Mouse (Mus musculus): ENCODE data around the gene Cst12. TPM values are rescaled to one million over a fixed set of nuclear protein-coding genes. Genes with fewer than 3 reads are reported as not detected.
"Not testable (repeated sequence)": the region's sequence is repeated elsewhere in the genome, so short reads cannot be mapped to it uniquely, and the experiment has no call there.

Gene Cst12
- polyA plus RNA-seq (2014; fragmentation: Nextera tagmentation; extraction: Ambion mirVana): 0.36 and 0.49 TPM in 2 replicates

DNA sequence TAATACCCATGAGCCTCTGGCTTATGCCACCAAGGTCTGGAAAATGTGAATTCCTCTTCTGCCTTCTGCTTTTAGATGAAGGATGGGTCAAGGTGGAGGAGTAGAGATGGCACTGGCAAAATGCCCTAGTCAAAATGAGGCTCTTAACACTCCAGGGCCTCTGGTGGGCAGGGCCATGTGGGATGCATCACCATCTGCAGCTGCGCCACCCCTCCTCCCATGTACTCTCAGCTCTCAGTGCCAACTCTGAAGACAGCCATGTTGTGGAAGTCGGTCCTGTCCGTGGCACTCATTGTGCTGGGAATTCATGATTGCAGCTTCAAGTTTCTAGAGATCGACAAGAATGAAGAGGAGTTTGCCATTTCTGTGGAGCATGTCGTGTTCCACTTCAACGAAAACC lies at the start of gene Cst12:
TSS of gene Cst12 (plus strand) at position 220 of the 400 bp plus-strand sequence.
- Histone ChIP-seq H3K9me3 (ENCODE audit: control insufficient read depth, low read length) (no peaks in the 10 kb centered on the region), H3K9ac (ENCODE audit: low read length) (no peak within 1 kb of the TSS), H3K4me2 (ENCODE audit: low read length) (no peak within 1 kb of the TSS), H3K27ac (ENCODE audit: low read depth) (no peak within 1 kb of the TSS), H3K27me3 (replicated peaks; ENCODE audit: control insufficient read depth, insufficient read depth, low read length) (no peaks in the 10 kb centered on the region), H3K4me3 (ENCODE audit: low read depth, low read length) (no peak within 1 kb of the TSS), H3K4me1 (replicated peaks; ENCODE audit: control insufficient read depth, insufficient read depth, low read length) (no peaks in the 10 kb centered on the region), H3K36me3 (ENCODE audit: control insufficient read depth, insufficient read depth, low read length) (no peaks in the 10 kb centered on the region)
- ATAC-seq (replicated peaks; ENCODE audit: low FRiP score, low TSS enrichment, low read depth) (no peak), DNase-seq (ENCODE audit: low spot score) (no peak)
- 87% methylated on average over 6 of the region's 6 CpGs for WGBS

GRCm38 (mm10) chr2:148743001-148743400 lies 46.2 kb upstream of the Cst12 start:
- Histone ChIP-seq H3K36me3 (ENCODE audit: control insufficient read depth, insufficient read depth, low read length) (no peaks in the 10 kb centered on the region), H3K27me3 (replicated peaks; ENCODE audit: control insufficient read depth, insufficient read depth, low read length) (no peaks in the 10 kb centered on the region), H3K9me3 (ENCODE audit: control insufficient read depth, low read length) (no peaks in the 10 kb centered on the region), H3K4me1 (replicated peaks; ENCODE audit: control insufficient read depth, insufficient read depth, low read length) (no peaks in the 10 kb centered on the region), H3K27ac (ENCODE audit: low read depth) (no peak overlapping the region), H3K4me3 (ENCODE audit: low read depth, low read length) (no peak overlapping the region), H3K4me2 (ENCODE audit: low read length) (no peak overlapping the region), H3K9ac (ENCODE audit: low read length) (no peak overlapping the region)
- 71% methylated on average over 3 of the region's 3 CpGs for WGBS
- ATAC-seq (replicated peaks; ENCODE audit: low FRiP score, low TSS enrichment, low read depth) (no peak), DNase-seq (ENCODE audit: low spot score) (no peak)

DNA sequence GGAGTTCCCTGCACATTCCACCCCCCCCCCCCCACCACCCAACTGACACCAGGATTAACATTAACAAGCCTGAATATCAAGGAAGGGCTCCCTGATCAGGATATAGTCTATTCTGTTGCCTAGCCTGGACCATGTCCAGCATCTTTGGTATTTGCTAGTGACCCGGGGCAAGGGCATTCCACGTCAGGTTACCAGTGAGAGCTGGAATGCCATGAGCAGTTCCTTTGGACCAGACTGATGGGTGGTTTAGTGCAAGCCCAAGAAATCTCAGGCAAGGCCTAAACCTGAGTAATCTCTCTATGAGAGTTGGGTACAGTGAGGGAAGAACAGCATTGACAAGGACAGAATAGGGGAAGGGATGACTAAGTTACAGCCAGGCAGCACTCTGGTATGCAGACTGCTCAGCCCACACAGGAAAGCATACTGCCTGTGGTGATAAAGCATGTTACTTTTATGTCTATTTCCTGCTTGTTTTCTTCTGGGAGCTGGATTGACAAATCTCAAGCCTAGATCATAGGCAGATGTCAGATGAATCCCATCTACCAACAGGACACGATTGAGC lies 45.2 kb upstream of the Cst12 start:
- Histone ChIP-seq H3K4me3 (ENCODE audit: low read depth, low read length) (no peak overlapping the region), H3K4me2 (ENCODE audit: low read length) (no peak overlapping the region), H3K27ac (ENCODE audit: low read depth) (no peak overlapping the region), H3K27me3 (replicated peaks; ENCODE audit: control insufficient read depth, insufficient read depth, low read length) (no peaks in the 10 kb centered on the region), H3K9me3 (ENCODE audit: control insufficient read depth, low read length) (no peaks in the 10 kb centered on the region), H3K36me3 (ENCODE audit: control insufficient read depth, insufficient read depth, low read length) (no peaks in the 10 kb centered on the region), H3K9ac (ENCODE audit: low read length) (no peak overlapping the region), H3K4me1 (replicated peaks; ENCODE audit: control insufficient read depth, insufficient read depth, low read length) (no peaks in the 10 kb centered on the region)
- WGBS: 82% methylated on average over 3 of the region's 3 CpGs
- DNase-seq (ENCODE audit: low spot score): no peak
- ATAC-seq (replicated peaks; ENCODE audit: low FRiP score, low TSS enrichment, low read depth): no peak

- H3K27ac ChIP-seq (ENCODE audit: low read depth): no peak within 1 kb of the TSS
- no peaks in the 10 kb centered on the region for H3K27me3 ChIP-seq (replicated peaks; ENCODE audit: control insufficient read depth, insufficient read depth, low read length)
- no peak within 1 kb of the TSS for H3K9ac ChIP-seq (ENCODE audit: low read length)
- ATAC-seq (replicated peaks; ENCODE audit: low FRiP score, low TSS enrichment, low read depth): no peak
- no peaks in the 10 kb centered on the region for H3K36me3 ChIP-seq (ENCODE audit: control insufficient read depth, insufficient read depth, low read length)
- no peak within 1 kb of the TSS for H3K4me3 ChIP-seq (ENCODE audit: low read depth, low read length)
- WGBS: 68% methylated on average over 1 of the region's 1 CpGs
- no peak within 1 kb of the TSS for H3K4me2 ChIP-seq (ENCODE audit: low read length)
- DNase-seq (ENCODE audit: low spot score): no peak
- no peaks in the 10 kb centered on the region for H3K4me1 ChIP-seq (replicated peaks; ENCODE audit: control insufficient read depth, insufficient read depth, low read length)
- no peaks in the 10 kb centered on the region for H3K9me3 ChIP-seq (ENCODE audit: control insufficient read depth, low read length)
Measured at GRCm38 (mm10) chr2:148750058-148750457, 39.1 kb upstream of the Cst12 start, which contains the start of gene Cstl1. Cstl1 (plus strand) TSS chr2:148750358.

DNA sequence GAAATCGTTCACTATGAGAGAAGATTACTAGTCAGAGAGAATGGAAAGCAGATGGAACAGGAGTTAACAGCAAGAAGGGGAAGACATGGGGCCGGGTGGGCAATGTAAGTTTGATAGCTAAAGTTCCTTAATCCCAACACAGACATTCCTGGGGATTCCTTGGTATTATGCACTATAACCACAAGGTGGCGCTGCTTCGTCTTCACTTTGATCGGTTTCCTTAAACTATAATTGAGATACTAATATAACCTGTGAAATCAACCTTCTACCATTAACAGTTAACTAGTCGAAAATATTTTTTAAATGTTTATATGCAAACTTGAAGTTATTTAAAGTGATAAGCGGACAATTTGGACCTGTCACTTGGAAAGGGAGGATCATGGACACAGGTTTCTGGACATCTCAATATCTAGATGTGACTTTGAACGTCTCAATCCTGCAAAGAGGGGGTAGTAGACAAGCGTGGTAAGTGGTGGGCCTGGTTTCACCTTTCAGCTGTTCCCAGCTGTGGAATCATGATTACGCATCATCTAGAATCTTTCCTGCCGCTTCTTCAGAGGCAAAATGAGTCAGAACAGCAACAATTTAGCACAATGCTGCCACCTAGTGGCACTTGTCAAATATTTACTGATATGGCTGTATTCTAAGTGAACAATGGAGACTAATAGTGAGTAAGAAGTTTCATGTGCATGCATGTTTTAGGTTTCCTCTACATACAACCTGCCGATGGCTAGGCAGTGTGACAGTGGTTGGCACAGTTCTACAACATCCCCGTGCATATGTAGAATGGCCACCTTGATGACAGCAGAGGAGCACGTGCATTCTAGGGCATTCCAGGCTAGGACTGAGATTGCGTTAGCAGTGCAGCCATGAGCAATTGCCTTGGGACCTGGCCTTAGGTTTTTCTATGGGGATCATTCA lies 37.0 kb upstream of the Cst12 start:
- peak overlapping the region; percentile 49 for H3K4me2 ChIP-seq (ENCODE audit: low read length)
- no peaks in the 10 kb centered on the region for H3K36me3 ChIP-seq (ENCODE audit: control insufficient read depth, insufficient read depth, low read length)
- 0 out of 2 replicates have a peak overlapping the region, but pooled peaks have one; percentile 7 for H3K4me3 ChIP-seq (ENCODE audit: low read depth, low read length)
- H3K4me1 ChIP-seq (replicated peaks; ENCODE audit: control insufficient read depth, insufficient read depth, low read length): no peaks in the 10 kb centered on the region
- ATAC-seq (replicated peaks; ENCODE audit: low FRiP score, low TSS enrichment, low read depth) (peak; percentile 78), DNase-seq (ENCODE audit: low spot score) (peak; percentile 82)
- H3K9me3 ChIP-seq (ENCODE audit: control insufficient read depth, low read length): no peaks in the 10 kb centered on the region
- no peak overlapping the region for H3K27ac ChIP-seq (ENCODE audit: low read depth)
- 17% methylated on average over 15 of the region's 15 CpGs for WGBS
- no peaks in the 10 kb centered on the region for H3K27me3 ChIP-seq (replicated peaks; ENCODE audit: control insufficient read depth, insufficient read depth, low read length)
- no peak overlapping the region for H3K9ac ChIP-seq (ENCODE audit: low read length)

- Histone ChIP-seq H3K4me3 (ENCODE audit: low read depth, low read length) (no peak overlapping the region), H3K4me2 (ENCODE audit: low read length) (no peak overlapping the region)
- 52% methylated on average over 1 of the region's 1 CpGs for whole genome bisulfite sequencing
Measured at GRCm38 (mm10) chr2:148754310-148754846, 34.8 kb upstream of the Cst12 start.

GRCm38 (mm10) chr2:148763648-148764388 lies 25.3 kb upstream of the Cst12 start:
- no peak overlapping the region for H3K27ac ChIP-seq (ENCODE audit: low read depth)
- no peak overlapping the region for H3K9ac ChIP-seq (ENCODE audit: low read length)
- 91% methylated on average over 1 of the region's 1 CpGs for WGBS
- no peaks in the 10 kb centered on the region for H3K4me1 ChIP-seq (replicated peaks; ENCODE audit: control insufficient read depth, insufficient read depth, low read length)
- no peak overlapping the region for H3K4me2 ChIP-seq (ENCODE audit: low read length)
- no peaks in the 10 kb centered on the region for H3K27me3 ChIP-seq (replicated peaks; ENCODE audit: control insufficient read depth, insufficient read depth, low read length)
- DNase-seq (ENCODE audit: low spot score) (no peak), ATAC-seq (replicated peaks; ENCODE audit: low FRiP score, low TSS enrichment, low read depth) (no peak)
- H3K4me3 ChIP-seq (ENCODE audit: low read depth, low read length): no peak overlapping the region
- H3K9me3 ChIP-seq (ENCODE audit: control insufficient read depth, low read length): no peaks in the 10 kb centered on the region
- no peaks in the 10 kb centered on the region for H3K36me3 ChIP-seq (ENCODE audit: control insufficient read depth, insufficient read depth, low read length)

More at GRCm38 (mm10) chr2:148754310-148754846, 34.8 kb upstream of the Cst12 start:
- DNase-seq (ENCODE audit: low spot score): no peak
- Histone ChIP-seq H3K4me1 (replicated peaks; ENCODE audit: control insufficient read depth, insufficient read depth, low read length) (no peaks in the 10 kb centered on the region), H3K9ac (ENCODE audit: low read length) (no peak overlapping the region), H3K9me3 (ENCODE audit: control insufficient read depth, low read length) (no peaks in the 10 kb centered on the region), H3K36me3 (ENCODE audit: control insufficient read depth, insufficient read depth, low read length) (no peaks in the 10 kb centered on the region), H3K27ac (ENCODE audit: low read depth) (no peak overlapping the region), H3K27me3 (replicated peaks; ENCODE audit: control insufficient read depth, insufficient read depth, low read length) (no peaks in the 10 kb centered on the region)
- no peak for ATAC-seq (replicated peaks; ENCODE audit: low FRiP score, low TSS enrichment, low read depth)

DNA sequence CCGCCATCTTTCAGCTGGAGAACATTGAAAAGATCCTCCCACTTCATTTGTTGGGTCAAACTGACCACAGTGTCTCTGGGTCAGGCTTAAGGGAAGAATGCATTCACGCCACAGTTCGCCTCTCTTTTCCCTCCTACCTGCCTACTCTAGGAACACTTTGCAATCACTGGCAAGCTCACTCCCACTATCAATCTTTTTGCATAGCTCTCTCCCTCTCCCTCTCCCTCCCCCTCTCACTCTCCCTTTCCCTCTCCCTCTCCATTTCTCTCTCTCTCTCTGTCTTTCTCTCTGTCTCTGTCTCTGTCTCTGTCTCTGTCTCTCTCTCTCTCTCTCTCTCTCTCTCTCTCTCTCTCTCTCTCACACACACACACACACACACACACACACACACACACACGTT lies 17.8 kb upstream of the Cst12 start, which contains the start of gene Cst11:
TSS of gene Cst11 (minus strand) at position 101 of the 400 bp plus-strand sequence.
- H3K9ac ChIP-seq (ENCODE audit: low read length); H3K4me3 ChIP-seq (ENCODE audit: low read depth, low read length); H3K4me2 ChIP-seq (ENCODE audit: low read length); H3K27ac ChIP-seq (ENCODE audit: low read depth); H3K9me3 ChIP-seq (ENCODE audit: control insufficient read depth, low read length); H3K4me1 ChIP-seq (replicated peaks; ENCODE audit: control insufficient read depth, insufficient read depth, low read length); H3K36me3 ChIP-seq (ENCODE audit: control insufficient read depth, insufficient read depth, low read length); DNase-seq (ENCODE audit: low spot score); ATAC-seq (replicated peaks; ENCODE audit: low FRiP score, low TSS enrichment, low read depth); H3K27me3 ChIP-seq (replicated peaks; ENCODE audit: control insufficient read depth, insufficient read depth, low read length): not testable (repeated sequence)
- 85% methylated on average over 4 of the region's 4 CpGs for WGBS
